Mouse (Mus musculus) heart, adult 2 months (tissue): ENCODE results near the gene Glrx2. TPM values are rescaled to one million over a fixed set of nuclear protein-coding genes. Genes with fewer than 3 reads are reported as not detected.
A peak's percentile ranks its signal among the peaks of the same experiment; 100 is the strongest.

Experiments
- DNase-seq, 2 experiments: peaks; one replicate each; pipeline ENCODE4 v3.0.0; 2021
- H3K27ac ChIP-seq: fragments of 200-600 bp; 2 replicates; pipeline ENCODE4 v1.8.1; 2022
- H3K27me3 ChIP-seq: fragments of 200-500 bp; 2 replicates; pipeline ENCODE4 v1.6.1; 2012; ENCODE audit warnings: mild to moderate bottlenecking, low read length, inconsistent platforms, mixed read lengths; ENCODE audit not compliant: control insufficient read depth, insufficient read depth
- H3K36me3 ChIP-seq: fragments of 200-500 bp; 2 replicates; pipeline ENCODE4 v1.6.1; 2012; ENCODE audit warnings: low read length, inconsistent platforms; ENCODE audit not compliant: control insufficient read depth, insufficient read depth
- H3K4me1 ChIP-seq: fragments of 200-500 bp; 2 replicates; pipeline ENCODE4 v1.6.1; 2011; ENCODE audit warnings: low read length; ENCODE audit not compliant: control insufficient read depth, insufficient read depth
- H3K4me3 ChIP-seq: fragments of 200-600 bp; 2 replicates; pipeline ENCODE4 v1.8.1; 2022
- H3K79me2 ChIP-seq: fragments of 200-500 bp; replicated peaks from 2 replicates; pipeline ENCODE4 v1.6.1; 2012; ENCODE audit warnings: mild to moderate bottlenecking, inconsistent platforms, low read length, moderate library complexity, mixed read lengths; ENCODE audit not compliant: control insufficient read depth, insufficient read depth
- H3K9ac ChIP-seq: fragments of 200-500 bp; 2 replicates; pipeline ENCODE4 v1.6.1; 2012; ENCODE audit warnings: low read depth, mild to moderate bottlenecking, control low read depth, inconsistent platforms, low read length, mixed read lengths
- CTCF ChIP-seq: fragments of 200-600 bp; IDR thresholded peaks from 2 replicates; pipeline ENCODE4 v1.8.1; 2022; ENCODE audit warnings: antibody characterized with exemption, mild to moderate bottlenecking, moderate library complexity
- EP300 ChIP-seq: fragments of 200-500 bp; IDR thresholded peaks from 2 replicates; pipeline ENCODE4 v1.6.1; 2011; ENCODE audit warnings: low read depth, low read length, control low read depth; ENCODE audit not compliant: insufficient read depth
- POLR2A ChIP-seq: fragments of 200-500 bp; IDR thresholded peaks from 2 replicates; pipeline ENCODE4 v1.6.1; 2011; ENCODE audit warnings: mild to moderate bottlenecking, low read depth, low read length, control low read depth; ENCODE audit not compliant: insufficient read depth
- WGBS: fragments of 180-500 bp; shearing (Covaris S2); methylation state at CpG from one replicate; pipeline ENCODE4 v1.1.7; 2018; 5-methylcytosine and 5-hydroxymethylcytosine counted together
- intact Hi-C: fragments of 180-260 bp; cut with DNase I; formaldehyde crosslinking; loops from one replicate; pipeline ENCODE4 v1.15.1; 2025
- polyA plus RNA-seq: library from polyadenylated mRNA; depleted of rRNA; stranded (reverse); fragments of >200 nt; gene quantifications from 2 replicates; pipeline ENCODE4 v1.2.3, GENCODE M21; 2012
- total RNA-seq, 2 experiments: library from RNA; stranded (reverse); gene quantifications; 2 replicates each; pipeline ENCODE4 v1.2.3; 2021

The Glrx2 gene
- total and polyA plus RNA-seq, 3 experiments = 18.2 to 77.1 (median 68.6) TPM

DNA sequence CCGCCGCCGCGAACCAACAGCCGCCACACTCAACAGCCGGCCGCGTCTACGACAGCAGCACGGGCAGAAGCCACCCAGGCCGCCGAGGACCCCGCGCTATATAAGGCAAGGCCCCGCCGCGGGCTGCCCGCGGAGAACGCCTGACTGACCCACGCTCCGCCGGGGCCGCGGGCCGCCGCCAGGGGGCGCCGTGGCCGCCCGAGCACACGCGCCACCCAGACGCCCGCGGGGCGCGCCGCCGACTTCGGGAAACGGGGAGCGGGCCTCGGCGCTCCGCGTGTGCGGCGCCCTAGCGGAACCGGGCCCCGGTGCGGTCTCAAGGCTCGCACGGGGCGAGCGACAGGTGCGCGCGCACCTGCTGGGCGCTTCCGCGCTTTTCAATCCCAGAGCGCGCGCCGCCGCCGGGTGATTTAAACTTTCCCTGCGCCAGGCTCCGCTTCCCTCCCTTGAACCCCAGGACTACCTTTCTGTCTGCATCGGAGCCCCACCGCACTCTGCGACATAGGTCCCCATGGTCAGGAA is 13.3 kb upstream of the Glrx2 start, which contains the start of gene Cdc73:
Gene Cdc73, minus strand, starts transcription at position 153 of the 522 bp plus-strand sequence.
- DNase-seq = peak; percentile 95 to 96
- Histone ChIP-seq H3K4me1 (no peaks in the 10 kb centered on the region; the same call in 1 of the 2 replicates), H3K36me3 (peaks cover 11% of the 10 kb centered on the region), H3K79me2 (no peaks in the 10 kb centered on the region; the same call in 1 of the 2 replicates), H3K27ac (peak within 1 kb of the TSS; percentile 90), H3K9ac (peak within 1 kb of the TSS; percentile 97), H3K4me3 (peak within 1 kb of the TSS; percentile 91), H3K27me3 (no peaks in the 10 kb centered on the region)
- whole genome bisulfite sequencing = under 1% methylated on average over 71 of the region's 74 CpGs
- TF ChIP-seq EP300 = no peak
- TF ChIP-seq CTCF = peak; percentile 72
- peak; percentile 53 for TF ChIP-seq POLR2A
- intact Hi-C loops = loop anchor here (1.0 to 5.0 kb wide), 3 partner anchors 36 to 304 kb away; partner anchors contain the start of genes Trove2 and Uchl5

DNA sequence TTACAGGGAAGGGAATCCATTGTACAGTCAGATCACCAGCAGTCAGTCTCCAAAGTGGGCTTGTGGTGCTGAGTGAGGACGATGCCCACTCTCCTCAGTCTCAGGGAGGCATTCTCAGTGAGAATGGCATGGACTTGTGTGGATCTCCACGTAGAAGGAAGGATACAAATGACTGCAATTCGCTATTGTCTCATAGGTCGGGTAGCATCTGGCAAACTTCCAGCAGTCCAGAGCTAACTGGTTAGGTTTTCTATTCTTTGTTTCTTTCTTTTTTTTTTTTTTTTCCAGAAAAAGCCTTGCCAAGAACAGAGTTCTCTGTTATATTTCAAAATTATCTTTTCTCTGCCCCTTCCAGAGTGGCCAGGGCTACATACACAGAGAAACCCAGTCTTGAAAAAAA is 9.1 kb upstream of the Glrx2 start:
- Histone ChIP-seq H3K27ac (no peak overlapping the region), H3K4me1 (no peaks in the 10 kb centered on the region), H3K36me3 (no peaks in the 10 kb centered on the region), H3K9ac (no peak overlapping the region), H3K4me3 (no peak overlapping the region), H3K27me3 (no peaks in the 10 kb centered on the region), H3K79me2 (no peaks in the 10 kb centered on the region)
- 48% methylated on average over 4 of the region's 4 CpGs for WGBS
- DNase-seq = no peak
- TF ChIP-seq POLR2A (no peak), CTCF (no peak), EP300 (no peak)
- intact Hi-C loops = no loop called here

DNA sequence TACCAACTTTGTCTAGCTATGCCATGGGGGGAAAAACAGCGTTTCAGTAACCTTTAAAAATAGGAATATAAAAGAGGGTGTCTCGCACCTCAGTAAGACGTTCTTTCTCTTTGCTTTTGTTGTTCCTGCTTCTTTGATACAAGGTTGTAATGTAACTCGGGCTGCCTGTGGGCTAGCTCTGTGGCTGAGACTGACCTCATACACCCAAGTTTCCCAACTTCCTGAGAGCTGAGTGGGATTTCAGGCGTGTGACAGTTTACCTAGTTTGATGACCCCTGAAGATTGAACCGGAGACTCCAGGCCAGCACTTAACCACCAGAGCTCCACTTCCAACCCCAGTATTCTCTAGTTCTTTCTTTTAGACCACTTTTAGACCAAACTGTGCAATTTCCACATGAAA is 7.8 kb upstream of the Glrx2 start:
- intact Hi-C loops = no loop called here
- no peaks in the 10 kb centered on the region for H3K36me3 ChIP-seq
- 69% methylated on average over 6 of the region's 6 CpGs for WGBS
- DNase-seq = no peak
- H3K9ac ChIP-seq = no peak overlapping the region
- no peak overlapping the region for H3K27ac ChIP-seq
- H3K79me2 ChIP-seq = no peaks in the 10 kb centered on the region
- H3K4me1 ChIP-seq = no peaks in the 10 kb centered on the region
- H3K27me3 ChIP-seq = no peaks in the 10 kb centered on the region
- H3K4me3 ChIP-seq = no peak overlapping the region
- TF ChIP-seq CTCF (no peak), EP300 (no peak), POLR2A (no peak)

DNA sequence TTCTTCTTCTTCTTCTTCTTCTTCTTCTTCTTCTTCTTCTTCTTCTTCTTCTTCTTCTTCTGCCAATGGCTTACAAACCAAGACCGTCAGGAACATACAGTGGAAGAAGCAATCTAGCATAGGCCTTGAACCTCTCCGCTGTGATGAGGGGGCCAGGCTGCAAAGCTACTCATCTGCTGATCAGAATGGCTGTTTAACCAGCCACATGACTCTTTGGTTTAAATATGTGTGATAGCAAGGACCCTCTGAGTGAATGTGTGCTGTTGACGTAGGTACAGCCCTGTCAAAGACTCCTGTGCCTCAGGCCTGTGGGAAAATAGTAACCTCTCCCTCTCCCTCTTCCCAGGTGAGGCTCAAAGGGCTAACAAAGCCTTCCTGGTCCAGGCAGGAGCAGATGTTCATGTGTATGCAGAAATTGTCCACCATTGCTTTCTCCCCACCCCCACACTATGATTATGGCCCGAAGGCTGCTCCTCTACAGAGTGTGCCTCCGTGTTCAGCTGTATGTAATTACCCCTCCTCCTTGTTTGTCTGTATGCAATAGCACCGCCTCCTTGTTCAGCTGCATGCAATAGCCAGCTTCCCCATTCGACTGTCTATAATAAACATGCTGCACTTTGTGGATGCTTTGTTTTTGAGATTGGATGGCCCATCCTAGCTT is 6.0 kb upstream of the Glrx2 start:
- Histone ChIP-seq H3K9ac (no peak overlapping the region), H3K4me3 (no peak overlapping the region), H3K36me3 (no peaks in the 10 kb centered on the region), H3K27ac (no peak overlapping the region), H3K79me2 (no peaks in the 10 kb centered on the region), H3K27me3 (no peaks in the 10 kb centered on the region), H3K4me1 (no peaks in the 10 kb centered on the region)
- TF ChIP-seq POLR2A = no peak
- no peak for TF ChIP-seq EP300
- TF ChIP-seq CTCF = no peak
- no peak for DNase-seq
- intact Hi-C loops = no loop called here
- 72% methylated on average over 7 of the region's 7 CpGs for WGBS

DNA sequence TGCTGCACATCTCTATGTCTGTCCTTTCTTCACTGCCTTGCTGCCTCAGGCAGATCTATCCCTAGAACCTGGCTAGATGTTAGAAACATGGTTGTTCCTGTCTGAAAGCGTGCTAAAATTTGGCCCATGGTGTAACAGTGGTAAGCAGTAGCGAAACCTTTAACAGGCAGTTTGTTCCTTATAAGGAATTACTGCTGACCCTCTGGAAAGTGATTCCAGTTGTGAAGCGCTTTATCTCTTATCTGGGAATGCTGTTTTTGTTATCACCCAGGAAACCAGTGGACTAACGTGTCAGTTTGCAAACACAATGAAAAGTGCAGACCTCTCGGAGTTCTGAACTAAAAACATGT is 5.5 kb upstream of the Glrx2 start:
- no peak for TF ChIP-seq POLR2A
- no peak for TF ChIP-seq EP300
- TF ChIP-seq CTCF = no peak
- DNase-seq = no peak
- Histone ChIP-seq H3K4me1 (no peaks in the 10 kb centered on the region), H3K27ac (no peak overlapping the region), H3K79me2 (no peaks in the 10 kb centered on the region), H3K27me3 (no peaks in the 10 kb centered on the region), H3K9ac (no peak overlapping the region), H3K4me3 (no peak overlapping the region), H3K36me3 (no peaks in the 10 kb centered on the region)
- WGBS = 34% methylated on average over 5 of the region's 5 CpGs
- intact Hi-C loops = no loop called here

DNA sequence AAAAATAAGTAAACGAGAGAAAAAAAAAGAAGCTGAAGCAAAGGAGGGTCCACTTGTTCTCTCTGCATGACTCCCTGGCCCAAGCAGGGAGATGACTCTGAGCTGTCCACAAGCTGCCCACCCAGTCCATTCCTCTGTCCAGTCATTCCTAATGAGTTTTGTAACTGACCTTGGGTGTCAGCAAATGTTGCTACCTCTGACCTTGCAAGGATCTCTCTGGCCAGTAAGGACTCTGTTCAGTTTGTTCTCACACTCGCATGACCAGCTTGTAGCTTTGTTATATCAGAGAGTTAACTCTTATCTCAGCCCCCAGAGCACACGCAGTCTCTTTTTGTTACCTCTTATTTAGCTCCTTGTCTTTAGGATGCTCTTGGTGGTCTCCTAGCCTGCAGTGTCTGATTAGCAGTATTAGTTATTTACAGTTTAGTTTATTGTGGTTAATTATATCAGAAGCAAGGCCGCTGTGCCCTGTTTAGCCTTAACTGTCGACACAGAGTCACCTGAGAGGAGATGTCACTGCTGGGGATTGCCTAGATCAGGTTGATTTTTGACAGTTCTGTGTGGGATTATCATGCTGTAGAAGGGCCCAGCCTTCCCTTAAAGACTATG is 8.4 kb downstream of the Glrx2 start:
- TF ChIP-seq EP300 (no peak), POLR2A (no peak), CTCF (no peak)
- H3K27ac ChIP-seq = no peak overlapping the region
- H3K79me2 ChIP-seq = no peaks in the 10 kb centered on the region
- no peaks in the 10 kb centered on the region for H3K36me3 ChIP-seq
- WGBS = 67% methylated on average over 5 of the region's 5 CpGs
- intact Hi-C loops = no loop called here
- H3K4me1 ChIP-seq = no peaks in the 10 kb centered on the region
- no peak overlapping the region for H3K9ac ChIP-seq
- no peak for DNase-seq
- H3K4me3 ChIP-seq = no peak overlapping the region
- no peaks in the 10 kb centered on the region for H3K27me3 ChIP-seq
